Mouse (Mus musculus) left cerebral cortex, postnatal 25 days (tissue): ENCODE data around the gene Naa50. TPM values are rescaled to one million over a fixed set of nuclear protein-coding genes. Genes with fewer than 3 reads are reported as not detected.

Source experiments
- DNase-seq, 2 experiments: peaks; one replicate each; pipeline ENCODE4 v3.0.0; 2022; ENCODE audit warnings: low spot score in 2 of 2, mixed read lengths in 1 of 2
- intact Hi-C: fragments of 180-260 bp; cut with DNase I; formaldehyde crosslinking; loops from one replicate; pipeline ENCODE4 v1.15.1; 2025
- total RNA-seq, 2 experiments: library from RNA; stranded (reverse); gene quantifications; 2 replicates each; pipeline ENCODE4 v1.2.3; 2021

The Naa50 gene
- total RNA-seq, 2 experiments from 2014 or later, result 59.9 to 60.2 TPM

- DNase-seq, result no peak
These were observed 1.2 kb upstream of the Naa50 start for GRCm38 (mm10) chr16:44138377-44138978.

GRCm38 (mm10) chr16:44138979-44139535 lies 573 bp upstream of the Naa50 start:
- DNase-seq, result peak; percentile 90 to 96
- intact Hi-C loops, result loop anchor here (1.0 to 2.0 kb wide), 2 partner anchors 17 to 34 kb away; partner anchors contain the start of gene Usf3

More at GRCm38 (mm10) chr16:44138377-44138978, 1.2 kb upstream of the Naa50 start:
- intact Hi-C loops, result loop anchor here (2.0 kb wide), 1 partner anchor 34 kb away; the partner anchor contains the start of gene Usf3

DNA sequence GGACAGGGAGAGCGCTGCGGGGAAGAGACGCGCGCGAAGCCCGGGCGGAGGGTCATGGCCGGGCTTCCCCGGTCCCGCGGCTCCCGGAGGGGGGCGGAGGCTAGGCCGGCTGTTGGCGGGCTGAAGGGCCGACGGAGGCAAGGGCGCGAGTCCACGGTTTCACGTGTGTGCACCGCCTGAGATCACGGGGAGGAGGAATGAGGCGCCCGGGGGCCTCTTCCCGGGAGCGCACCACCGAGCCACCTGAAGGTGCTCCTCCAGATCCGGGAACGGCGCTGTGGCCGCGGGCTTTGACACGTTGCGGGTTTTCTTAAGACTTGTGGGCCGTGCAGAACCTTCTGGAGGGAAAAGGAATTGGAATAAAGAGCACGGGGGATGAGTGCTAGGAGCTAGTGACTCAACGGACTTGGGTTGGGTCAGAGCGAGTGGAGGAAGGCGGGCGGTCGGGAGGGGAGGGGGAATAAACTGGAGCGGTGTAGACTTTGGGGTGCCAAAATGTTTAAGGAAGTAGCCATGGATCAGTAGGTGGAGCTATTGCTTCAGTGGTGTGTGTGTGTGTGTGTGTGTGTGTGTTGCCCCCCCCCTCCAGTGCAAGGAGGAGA lies 657 bp downstream of the Naa50 start:
- intact Hi-C loops, result no loop called here
- DNase-seq, result peak; percentile 64 to 82

DNA sequence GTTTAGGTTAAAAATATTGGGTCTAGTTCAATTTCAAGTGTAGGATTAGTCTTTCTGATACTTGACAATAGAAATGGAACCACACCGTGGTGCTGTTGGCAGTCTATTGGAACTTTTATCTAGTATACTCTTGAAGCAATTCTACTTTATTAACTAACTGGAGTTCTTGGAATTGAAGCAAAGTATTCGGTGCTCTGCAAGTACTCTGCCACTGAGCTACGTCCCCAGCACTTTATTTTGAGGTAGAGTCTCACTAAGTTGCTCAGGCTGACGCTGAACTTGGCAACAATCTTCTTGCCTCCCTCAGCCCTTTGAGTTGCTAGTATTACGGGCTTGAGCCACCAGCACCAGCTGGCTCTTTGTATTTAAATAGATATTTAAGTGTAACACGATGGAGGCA lies 1.9 kb downstream of the Naa50 start:
- intact Hi-C loops, result no loop called here
- DNase-seq, result peak in 1 of 2 experiments; percentile 84

- DNase-seq, result no peak
- intact Hi-C loops, result no loop called here
These were observed 9.6 kb downstream of the Naa50 start for GRCm38 (mm10) chr16:44149002-44149767.

DNA sequence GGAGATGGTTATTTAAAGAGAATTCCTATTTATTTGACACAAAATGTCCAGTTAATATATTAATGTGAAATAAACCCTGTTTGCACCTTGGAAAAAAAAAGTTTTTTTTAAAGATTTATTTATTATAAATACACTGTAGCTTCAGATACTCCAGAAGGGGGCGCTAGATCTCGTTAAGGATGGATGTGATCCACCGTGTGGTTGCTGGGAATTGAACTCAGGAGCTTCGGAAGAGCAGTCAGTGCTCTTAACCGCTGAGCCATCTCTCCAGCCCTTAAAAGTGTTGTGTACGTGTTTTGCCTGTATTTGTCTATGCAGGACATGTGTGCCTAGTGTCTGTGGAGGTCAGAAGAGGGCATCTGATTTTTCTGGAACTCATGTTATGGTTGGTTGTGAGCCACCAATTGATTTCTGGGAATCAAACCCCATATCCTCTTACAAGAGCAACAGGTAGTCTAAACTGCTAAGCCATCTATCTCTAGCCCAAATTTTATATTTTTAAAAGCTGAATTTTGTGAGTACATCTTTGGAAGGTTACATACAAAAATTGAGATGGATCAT lies 14.9 kb downstream of the Naa50 start:
- intact Hi-C loops, result no loop called here
- no peak for DNase-seq

DNA sequence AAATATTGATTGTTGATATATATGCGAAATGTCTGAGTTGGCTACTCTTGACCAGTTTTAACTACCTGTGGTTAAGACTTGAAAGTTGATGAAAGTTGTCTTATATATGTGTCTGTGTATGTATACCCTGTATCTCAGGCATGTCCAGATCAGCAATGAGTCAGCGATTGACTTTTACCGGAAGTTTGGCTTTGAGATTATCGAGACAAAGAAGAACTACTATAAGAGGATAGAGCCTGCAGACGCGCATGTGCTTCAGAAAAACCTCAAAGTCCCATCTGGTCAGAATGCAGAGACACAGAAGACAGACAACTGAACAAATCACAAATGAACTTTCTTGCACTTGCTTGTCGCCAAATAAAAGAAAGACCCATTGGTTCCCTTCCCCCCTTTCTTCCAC lies 19.7 kb downstream of the Naa50 start:
- DNase-seq, result no peak
- intact Hi-C loops, result no loop called here

- no peak for DNase-seq
- intact Hi-C loops, result no loop called here
These were observed 24.2 kb downstream of the Naa50 start for GRCm38 (mm10) chr16:44163831-44164230.

DNA sequence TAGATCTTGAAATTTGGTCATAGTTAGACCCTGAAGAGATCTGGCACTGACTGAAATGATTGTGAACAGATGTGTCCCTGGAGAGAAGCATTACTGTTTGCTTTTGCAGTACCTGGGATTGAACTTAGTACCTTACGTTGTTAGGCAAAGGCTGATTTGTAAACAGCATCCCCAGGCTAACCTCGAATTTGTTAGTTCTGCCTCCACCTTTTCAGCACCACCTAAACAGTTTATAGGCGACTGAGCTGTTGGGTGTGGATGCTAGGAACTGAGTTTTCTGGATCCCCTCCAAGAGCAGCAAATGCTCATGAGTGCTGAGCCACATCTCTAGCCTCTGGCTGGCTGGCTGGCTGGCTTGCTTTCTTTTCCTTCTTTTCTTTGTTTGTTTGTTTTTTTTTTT lies 25.6 kb downstream of the Naa50 start:
- DNase-seq, result no peak
- intact Hi-C loops, result no loop called here

GRCm38 (mm10) chr16:44168990-44169389 lies 29.4 kb downstream of the Naa50 start:
- intact Hi-C loops, result no loop called here

DNA sequence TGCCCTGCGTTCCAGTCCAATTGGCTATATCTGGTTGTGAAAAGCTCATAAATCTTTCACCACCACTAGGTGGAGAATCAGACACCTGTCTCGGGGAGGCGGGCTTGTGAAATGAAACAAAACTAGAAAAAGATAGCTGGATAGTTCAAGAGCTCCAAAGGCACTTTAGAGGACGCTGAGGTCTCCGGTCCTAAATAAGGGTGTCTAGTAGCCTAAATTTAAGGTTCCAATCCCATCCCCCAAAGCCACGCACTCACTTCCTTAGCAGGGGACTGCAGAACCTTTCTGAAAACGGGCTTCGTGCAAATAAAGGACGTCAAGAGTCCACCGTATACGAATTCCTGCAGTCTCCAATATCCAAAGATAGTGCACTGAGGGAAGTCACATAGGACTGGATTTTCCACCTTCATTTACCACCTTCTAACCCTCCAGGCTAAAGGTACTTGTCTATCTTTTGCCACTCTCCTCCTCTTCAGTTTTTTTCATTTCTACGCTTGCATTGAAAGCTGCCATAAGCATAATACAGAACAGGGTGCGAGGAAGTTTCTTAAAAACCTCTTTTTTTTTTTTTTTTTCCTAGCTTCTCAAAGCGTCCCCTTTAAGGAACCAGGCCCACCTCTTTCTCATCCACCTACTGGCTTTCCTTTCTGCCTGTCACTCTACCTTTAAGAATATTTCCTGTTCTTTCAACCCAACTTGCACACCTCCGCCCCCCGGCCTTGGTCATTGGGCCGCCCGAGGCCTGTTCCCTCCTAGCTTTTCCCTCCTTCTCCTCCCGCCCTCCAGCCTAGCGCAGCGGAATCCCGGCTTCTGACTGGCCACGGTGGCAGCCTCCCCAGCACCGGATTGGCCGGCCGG lies 32.9 kb downstream of the Naa50 start:
- intact Hi-C loops, result loop anchor here (2.0 to 5.0 kb wide), 3 partner anchors 34 to 190 kb away; partner anchors contain the start of genes Atp6v1a, Naa50 and Spice1
- peak; percentile 98 to 100 for DNase-seq

More at GRCm38 (mm10) chr16:44168990-44169389, 29.4 kb downstream of the Naa50 start:
- no peak for DNase-seq

- intact Hi-C loops, result loop anchor here (2.0 to 5.0 kb wide), 3 partner anchors 35 to 189 kb away; partner anchors contain the start of genes Atp6v1a, Naa50 and Spice1
- DNase-seq, result peak; percentile 28 to 49
These were observed 33.7 kb downstream of the Naa50 start, which contains the start of gene Usf3 for GRCm38 (mm10) chr16:44173155-44173941. TSS of gene Usf3 (plus strand) at chr16:44173246.

DNA sequence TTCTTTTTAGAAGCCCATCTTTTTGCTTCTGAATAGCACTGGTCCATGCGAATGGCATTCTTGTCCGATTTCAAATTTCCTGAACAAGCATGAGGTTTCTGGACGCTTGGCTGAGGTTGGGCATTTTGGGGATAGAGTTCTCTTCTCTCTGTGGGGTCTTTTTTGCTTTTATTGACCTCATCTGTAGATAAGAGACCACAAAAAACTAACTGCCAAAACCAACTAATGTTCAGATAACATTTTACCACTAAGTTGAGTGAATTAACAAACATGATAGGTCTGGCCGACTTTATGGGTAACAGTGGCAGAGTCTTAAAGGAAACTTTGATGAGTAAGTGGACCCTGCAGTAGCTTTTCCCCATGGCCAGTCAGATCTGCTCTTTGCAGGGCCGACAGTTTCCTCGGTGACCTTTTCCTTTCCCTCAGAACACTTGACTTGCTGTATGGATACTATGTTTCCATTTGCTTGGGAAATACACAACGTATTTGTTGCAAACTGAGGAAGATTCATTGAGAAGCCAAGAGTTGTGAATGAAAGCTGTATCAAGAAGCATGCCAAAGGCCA lies 34.4 kb downstream of the Naa50 start:
- intact Hi-C loops, result loop anchor here (2.0 to 5.0 kb wide), 3 partner anchors 35 to 188 kb away; partner anchors contain the start of genes Atp6v1a, Naa50 and Spice1

DNA sequence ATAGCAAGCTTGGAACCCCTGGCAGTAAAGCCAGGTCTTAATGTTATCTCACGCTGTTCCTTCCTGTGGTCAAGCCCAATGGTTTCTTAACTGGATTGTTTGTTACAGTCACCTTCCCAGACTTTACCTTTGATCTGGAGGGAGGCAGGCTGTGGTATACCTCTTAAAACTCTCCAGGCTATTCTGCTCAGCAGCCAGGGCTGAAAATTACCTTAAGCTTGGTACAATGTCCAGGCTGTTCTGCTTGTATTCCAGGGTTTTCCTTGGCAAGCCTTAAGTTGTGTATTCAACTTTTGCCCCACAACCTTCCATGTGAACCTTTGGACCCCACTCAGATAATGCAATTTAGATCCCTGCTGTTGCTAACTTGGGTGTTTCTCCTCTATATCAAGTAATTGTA lies 35.4 kb downstream of the Naa50 start:
- no peak for DNase-seq
- intact Hi-C loops, result no loop called here

More for the DNA sequence above, 34.4 kb downstream of the Naa50 start:
- DNase-seq, result no peak

DNA sequence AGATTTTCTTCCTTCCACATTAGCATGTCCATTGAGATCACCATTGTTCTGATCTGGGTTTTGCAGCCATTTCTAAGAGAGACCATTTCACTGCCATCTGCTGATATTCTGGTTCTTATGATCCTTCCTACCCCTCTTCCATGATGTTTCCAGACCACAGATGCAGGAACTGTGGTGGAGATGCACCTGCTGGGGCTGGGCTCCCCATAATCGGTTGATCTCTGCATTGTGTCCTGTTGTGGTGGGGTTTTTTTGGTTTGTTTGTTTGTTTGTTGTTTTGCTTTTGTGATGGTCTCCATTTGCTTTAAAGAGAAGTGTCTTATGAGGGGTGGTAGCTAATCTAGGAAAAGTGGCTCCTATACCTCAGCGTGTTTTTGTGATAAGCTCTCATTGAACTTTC lies 36.9 kb downstream of the Naa50 start:
- intact Hi-C loops, result no loop called here

GRCm38 (mm10) chr16:44178555-44178954 lies 38.9 kb downstream of the Naa50 start:
- intact Hi-C loops, result no loop called here
- DNase-seq, result no peak

More for the DNA sequence above, 36.9 kb downstream of the Naa50 start:
- no peak for DNase-seq

- DNase-seq, result no peak
- intact Hi-C loops, result no loop called here
These were observed 43.0 kb downstream of the Naa50 start for GRCm38 (mm10) chr16:44182597-44182996.

- intact Hi-C loops, result no loop called here
- no peak for DNase-seq
These were observed 45.1 kb downstream of the Naa50 start for GRCm38 (mm10) chr16:44184769-44185168.
